Comparison of ENCODE assay signal across 26 mouse cellular contexts in genomic region chr9:9173091-9173490, GRCm38 (mm10).
DNase-seq lines count a peak whose midpoint lies in the region; ATAC-seq and TF ChIP-seq lines count a peak whose summit lies in the region.
"Had no signal": no experiment of that assay in that cellular context is flagged by ENCODE, and none has a peak within 500 bp of the region (broad histone marks: within the 10 kb centered on the region; RNA-seq: fewer than 3 reads in every experiment).

No protein-coding gene starts in this region.

- TF ChIP-seq POLR2A in lung, adult 2 months (IDR thresholded peaks at IDR 0.05; ENCODE audit: borderline replicate concordance, extremely low read depth, low read depth, low read length): no peak

- intact Hi-C loops in gastrocnemius, adult 2 months (cut with DNase I): no loop called here

- H3K9ac ChIP-seq in lung, embryonic 14.5 days: no peak overlapping the region
- H3K9ac ChIP-seq: embryonic facial prominence, embryonic 12.5 days; embryonic facial prominence, embryonic 15.5 days; forebrain, embryonic 12.5 days; forebrain, embryonic 15.5 days; hindbrain, embryonic 12.5 days; hindbrain, embryonic 15.5 days had no signal

- WGBS in lung, embryonic 14.5 days: 21% methylated on average over 1 of the region's 1 CpGs
- whole genome bisulfite sequencing in lung, adult 2 months: 14% methylated on average over 1 of the region's 1 CpGs
- 11% methylated on average over 1 of the region's 1 CpGs for WGBS in large intestine, adult 2 months

- H3K4me3 ChIP-seq in gastrocnemius, adult 2 months: no peak overlapping the region
- H3K4me3 ChIP-seq in lung, embryonic 14.5 days (ENCODE audit: low read depth, low read length): no peak overlapping the region
- H3K4me3 ChIP-seq in lung, adult 2 months (replicated peaks; ENCODE audit: extremely low read depth, low read depth, low read length): no peak overlapping the region
- H3K4me3 ChIP-seq: embryonic facial prominence, embryonic 12.5 days; embryonic facial prominence, embryonic 15.5 days; forebrain, embryonic 12.5 days; forebrain, embryonic 15.5 days; hindbrain, embryonic 12.5 days; hindbrain, embryonic 15.5 days had no signal

- TF ChIP-seq CTCF in gastrocnemius, adult 2 months (IDR thresholded peaks at IDR 0.05): no peak
- TF ChIP-seq CTCF in lung, embryonic 14.5 days (IDR thresholded peaks at IDR 0.05; ENCODE audit: low read depth): no peak
- no peak for TF ChIP-seq CTCF in lung, adult 2 months (IDR thresholded peaks at IDR 0.05; ENCODE audit: insufficient read depth, low read length)

- no peaks in the 10 kb centered on the region for H3K27me3 ChIP-seq in lung, embryonic 14.5 days (ENCODE audit: insufficient read depth, low read length)
- H3K27me3 ChIP-seq: CH12.LX; embryonic facial prominence, embryonic 12.5 days; embryonic facial prominence, embryonic 15.5 days; forebrain, embryonic 12.5 days; forebrain, embryonic 15.5 days; hindbrain, embryonic 12.5 days; hindbrain, embryonic 15.5 days; Patski had no signal

- peak overlapping the region; percentile 56; the same call in 1 of the 2 replicates for H3K27ac ChIP-seq in gastrocnemius, adult 2 months
- H3K27ac ChIP-seq in lung, embryonic 14.5 days (ENCODE audit: low read depth): no peak overlapping the region; the same call in 1 of the 2 replicates
- H3K27ac ChIP-seq: embryonic facial prominence, embryonic 12.5 days; embryonic facial prominence, embryonic 15.5 days; forebrain, embryonic 12.5 days; forebrain, embryonic 15.5 days; hindbrain, embryonic 12.5 days; hindbrain, embryonic 15.5 days had no signal

- H3K9me3 ChIP-seq in lung, embryonic 14.5 days (ENCODE audit: low read depth, low read length): no peaks in the 10 kb centered on the region
- H3K9me3 ChIP-seq: embryonic facial prominence, embryonic 12.5 days; embryonic facial prominence, embryonic 15.5 days; forebrain, embryonic 12.5 days; forebrain, embryonic 15.5 days; G1E; hindbrain, embryonic 12.5 days; hindbrain, embryonic 15.5 days had no signal

- H3K4me2 ChIP-seq in lung, embryonic 14.5 days: no peak overlapping the region
- H3K4me2 ChIP-seq: embryonic facial prominence, embryonic 12.5 days; embryonic facial prominence, embryonic 15.5 days; forebrain, embryonic 12.5 days; forebrain, embryonic 15.5 days; heart, embryonic 11.5 days; hindbrain, embryonic 12.5 days; hindbrain, embryonic 15.5 days had no signal

- H3K4me1 ChIP-seq in lung, embryonic 14.5 days (ENCODE audit: insufficient read depth): 0 out of 2 replicates have a peak, but pooled peaks cover 4% of the 10 kb centered on the region
- no peaks in the 10 kb centered on the region for H3K4me1 ChIP-seq in lung, adult 2 months (ENCODE audit: control insufficient read depth, insufficient read depth, low read length)
- H3K4me1 ChIP-seq: forebrain, embryonic 12.5 days; forebrain, embryonic 15.5 days; hindbrain, embryonic 12.5 days had no signal

- ATAC-seq in lung, embryonic 14.5 days (ENCODE audit: insufficient read depth): no peak
- no peak for ATAC-seq in granulocyte monocyte progenitor cell, adult 5-6 weeks (replicated peaks; ENCODE audit: poor library complexity, severe bottlenecking)
- ATAC-seq: forebrain, embryonic 15.5 days; Patski had no signal

- 0 out of 2 replicates have a peak, but pooled peaks cover under 1% of the 10 kb centered on the region for H3K36me3 ChIP-seq in lung, embryonic 14.5 days (ENCODE audit: insufficient read depth)
- H3K36me3 ChIP-seq: embryonic facial prominence, embryonic 12.5 days; embryonic facial prominence, embryonic 15.5 days; forebrain, embryonic 12.5 days; forebrain, embryonic 15.5 days; G1E; hindbrain, embryonic 12.5 days; hindbrain, embryonic 15.5 days had no signal

- DNase-seq in gastrocnemius, adult 2 months: no peak
- no peak for DNase-seq in gastrocnemius, postnatal 4 days (ENCODE audit: low spot score in 2 of 2)
- DNase-seq in lung, embryonic 14.5 days: peak; percentile 81
- DNase-seq in lung, adult 18-20 months: no peak
- peak; percentile 11 for DNase-seq in lung, postnatal 25 days (ENCODE audit: low spot score)
- DNase-seq in lung, adult 2 months: no peak
- DNase-seq in large intestine, adult 2 months (ENCODE audit: low read depth, low spot score): peak; percentile 33
- DNase-seq: adrenal gland, postnatal 10 days; adrenal gland, postnatal 36 days; B cell, adult 2 months; cerebellum, adult 11 months; cerebellum, adult 2 months; cerebellum, adult 9-11 months; cerebellum, postnatal 25 days; gastrocnemius, postnatal 25 days had no signal

Comparison
In these comparisons a context has a peak if more than half of its experiments do, and no peak if none do; other contexts are left out.
1. DNase-seq: peak in lung, embryonic 14.5 days (single experiment), lung, postnatal 25 days (single experiment) and large intestine, adult 2 months (single experiment); none in gastrocnemius, adult 2 months (single experiment), gastrocnemius, postnatal 4 days (0 of 2), lung, adult 18-20 months (0 of 2) and lung, adult 2 months (single experiment).